ENCODE assay signal across 25 mouse cellular contexts in genomic region chr17:7604096-7604495, GRCm38 (mm10).
"Had no signal": no experiment of that assay in that cellular context is flagged by ENCODE, and none has a peak within 500 bp of the region (broad histone marks: within the 10 kb centered on the region; RNA-seq: fewer than 3 reads in every experiment).

No protein-coding gene starts in this region.

- H3K36me3 ChIP-seq: heart, embryonic 13.5 days; heart, embryonic 15.5 days; hindbrain, embryonic 10.5 days; hindbrain, embryonic 12.5 days; intestine, embryonic 15.5 days; limb, embryonic 10.5 days; limb, embryonic 12.5 days had no signal

- H3K9me3 ChIP-seq: heart, embryonic 15.5 days; hindbrain, embryonic 12.5 days; intestine, embryonic 15.5 days; limb, embryonic 10.5 days had no signal

- H3K9ac ChIP-seq: heart, embryonic 13.5 days; heart, embryonic 15.5 days; hindbrain, embryonic 12.5 days; hindbrain, embryonic 14.5 days; intestine, embryonic 15.5 days; limb, embryonic 12.5 days had no signal

- H3K4me1 ChIP-seq: hindbrain, embryonic 10.5 days; hindbrain, embryonic 12.5 days had no signal

- ATAC-seq: hindbrain, embryonic 16.5 days; inflammation-experienced regulatory T-cells, adult 6 months; intestine, embryonic 15.5 days; intestine, postnatal 0 days had no signal

- H3K4me3 ChIP-seq: gastrocnemius, adult 2 months; heart, embryonic 13.5 days; heart, embryonic 15.5 days; hindbrain, embryonic 10.5 days; hindbrain, embryonic 12.5 days; intestine, embryonic 15.5 days; layer of hippocampus, adult 2 months; left cerebral cortex, adult 2 months; limb, embryonic 10.5 days; limb, embryonic 12.5 days had no signal

- H3K27me3 ChIP-seq: heart, embryonic 13.5 days; heart, embryonic 15.5 days; hindbrain, embryonic 12.5 days; intestine, embryonic 15.5 days; limb, embryonic 12.5 days had no signal

- H3K4me2 ChIP-seq: heart, embryonic 11.5 days; heart, embryonic 13.5 days; heart, embryonic 15.5 days; hindbrain, embryonic 12.5 days; hindbrain, embryonic 14.5 days; intestine, embryonic 15.5 days; limb, embryonic 12.5 days; liver, embryonic 11.5 days had no signal

- H3K27ac ChIP-seq: gastrocnemius, adult 2 months; heart, embryonic 13.5 days; heart, embryonic 15.5 days; hindbrain, embryonic 12.5 days; hindbrain, embryonic 14.5 days; intestine, embryonic 15.5 days; layer of hippocampus, adult 2 months; left cerebral cortex, adult 2 months; limb, embryonic 12.5 days had no signal

- DNase-seq: gastrocnemius, adult 2 months; gastrocnemius, postnatal 10 days; gastrocnemius, postnatal 25 days; heart, postnatal 4 days; kidney, adult 18-20 months; kidney, adult 8-10 months; kidney, postnatal 10 days; kidney, postnatal 25 days; kidney, postnatal 4 days; liver had no signal
